Mouse (Mus musculus) cerebellum, adult 2 months (tissue): ENCODE measurements around the gene Chchd3.

Experiments
- CTCF ChIP-seq: fragments of 200-500 bp; IDR thresholded peaks from 2 replicates; pipeline ENCODE4 v1.5.1; 2011; ENCODE audit warnings: low read depth, mild to moderate bottlenecking, control low read depth, low read length, moderate library complexity, borderline replicate concordance; ENCODE audit not compliant: insufficient read depth
- POLR2A ChIP-seq: fragments of 200-500 bp; IDR thresholded peaks from 2 replicates; pipeline ENCODE4 v1.6.1; 2011; ENCODE audit warnings: low read length, control low read depth, borderline replicate concordance; ENCODE audit not compliant: insufficient read depth

DNA sequence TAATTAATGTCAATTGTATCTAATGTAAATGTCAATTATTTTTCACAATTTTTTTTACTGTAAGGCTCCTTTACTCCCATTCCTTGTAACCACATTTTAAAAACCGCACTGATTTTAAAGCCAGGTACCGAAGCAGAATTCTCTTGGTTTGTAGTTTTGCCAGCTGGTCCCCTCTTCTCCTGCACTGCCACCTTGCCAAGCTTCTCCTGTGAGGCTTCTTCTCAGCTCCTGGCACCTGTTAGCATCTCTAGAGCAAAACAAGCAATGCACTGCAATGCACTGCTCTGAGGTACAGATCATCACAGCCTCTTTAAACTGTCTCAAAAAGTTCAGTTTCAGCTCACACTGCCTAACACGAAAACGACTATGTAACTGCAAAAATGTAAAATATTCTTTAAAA lies 116.4 kb downstream of the Chchd3 start:
- no peak for TF ChIP-seq CTCF
- no peak for TF ChIP-seq POLR2A
